Mouse (Mus musculus): ENCODE measurements around the gene Pkig. TPM values are rescaled to one million over a fixed set of nuclear protein-coding genes. Genes with fewer than 3 reads are reported as not detected.

Pkig gene
- polyA plus RNA-seq, 1 experiment from 2014 or later = 249 TPM

GRCm38 (mm10) chr2:163690409-163691304, 32.5 kb downstream of the Pkig start:
- no peak overlapping the region for H3K4me2 ChIP-seq
- no peak; the same call in 1 of the 2 replicates for ATAC-seq (replicated peaks; ENCODE audit: insufficient number of reproducible peaks, low FRiP score, low TSS enrichment)
- H3K36me3 ChIP-seq (ENCODE audit: control insufficient read depth, insufficient read depth, low read length) = no peaks in the 10 kb centered on the region
- H3K4me3 ChIP-seq (ENCODE audit: low read depth, low read length) = no peak overlapping the region
- no peaks in the 10 kb centered on the region for H3K27me3 ChIP-seq (ENCODE audit: control insufficient read depth, insufficient read depth, low read length)
- H3K4me1 ChIP-seq (ENCODE audit: control insufficient read depth, insufficient read depth, low read length) = peaks cover 69% of the 10 kb centered on the region
- WGBS (ENCODE audit: insufficient replicate concordance) = 64% methylated on average over 8 of the region's 8 CpGs
- 0 out of 2 replicates have a peak overlapping the region, but pooled peaks have one; percentile 16 for H3K9ac ChIP-seq (ENCODE audit: low read depth, low read length)
- peak overlapping the region; percentile 66 for H3K27ac ChIP-seq (ENCODE audit: low read depth, low read length)
- no peaks in the 10 kb centered on the region for H3K9me3 ChIP-seq (replicated peaks; ENCODE audit: control insufficient read depth, low read length)

GRCm38 (mm10) chr2:163691846-163692605, 33.8 kb downstream of the Pkig start:
- H3K9me3 ChIP-seq (replicated peaks; ENCODE audit: control insufficient read depth, low read length) = no peaks in the 10 kb centered on the region
- peaks cover 67% of the 10 kb centered on the region for H3K4me1 ChIP-seq (ENCODE audit: control insufficient read depth, insufficient read depth, low read length)
- no peak for ATAC-seq (replicated peaks; ENCODE audit: insufficient number of reproducible peaks, low FRiP score, low TSS enrichment)
- no peak overlapping the region for H3K4me3 ChIP-seq (ENCODE audit: low read depth, low read length)
- H3K27ac ChIP-seq (ENCODE audit: low read depth, low read length) = no peak overlapping the region
- H3K27me3 ChIP-seq (ENCODE audit: control insufficient read depth, insufficient read depth, low read length) = no peaks in the 10 kb centered on the region
- 67% methylated on average over 6 of the region's 6 CpGs for whole genome bisulfite sequencing (ENCODE audit: insufficient replicate concordance)
- no peak overlapping the region for H3K9ac ChIP-seq (ENCODE audit: low read depth, low read length)
- H3K36me3 ChIP-seq (ENCODE audit: control insufficient read depth, insufficient read depth, low read length) = no peaks in the 10 kb centered on the region
- H3K4me2 ChIP-seq = no peak overlapping the region

- Histone ChIP-seq H3K9me3 (replicated peaks; ENCODE audit: control insufficient read depth, low read length) (no peaks in the 10 kb centered on the region), H3K4me3 (ENCODE audit: low read depth, low read length) (no peak overlapping the region), H3K9ac (ENCODE audit: low read depth, low read length) (peak overlapping the region; percentile 12; the same call in 1 of the 2 replicates), H3K4me1 (ENCODE audit: control insufficient read depth, insufficient read depth, low read length) (peaks cover 69% of the 10 kb centered on the region), H3K4me2 (peak overlapping the region; percentile 11; the same call in 1 of the 2 replicates), H3K27me3 (ENCODE audit: control insufficient read depth, insufficient read depth, low read length) (no peaks in the 10 kb centered on the region), H3K27ac (ENCODE audit: low read depth, low read length) (peak overlapping the region; percentile 74), H3K36me3 (ENCODE audit: control insufficient read depth, insufficient read depth, low read length) (no peaks in the 10 kb centered on the region)
- no peak for ATAC-seq (replicated peaks; ENCODE audit: insufficient number of reproducible peaks, low FRiP score, low TSS enrichment)
- 34% methylated on average over 3 of the region's 3 CpGs for WGBS (ENCODE audit: insufficient replicate concordance)
These were observed 34.9 kb downstream of the Pkig start for GRCm38 (mm10) chr2:163692873-163693612.

GRCm38 (mm10) chr2:163693716-163694314, 35.6 kb downstream of the Pkig start:
- 0 out of 2 replicates have a peak overlapping the region, but pooled peaks have one; percentile 43 for H3K9ac ChIP-seq (ENCODE audit: low read depth, low read length)
- H3K4me3 ChIP-seq (ENCODE audit: low read depth, low read length) = no peak overlapping the region
- H3K27ac ChIP-seq (ENCODE audit: low read depth, low read length) = peak overlapping the region; percentile 74
- WGBS (ENCODE audit: insufficient replicate concordance) = 53% methylated on average over 9 of the region's 9 CpGs
- no peaks in the 10 kb centered on the region for H3K36me3 ChIP-seq (ENCODE audit: control insufficient read depth, insufficient read depth, low read length)
- ATAC-seq (replicated peaks; ENCODE audit: insufficient number of reproducible peaks, low FRiP score, low TSS enrichment) = no peak
- no peaks in the 10 kb centered on the region for H3K9me3 ChIP-seq (replicated peaks; ENCODE audit: control insufficient read depth, low read length)
- peaks cover 74% of the 10 kb centered on the region for H3K4me1 ChIP-seq (ENCODE audit: control insufficient read depth, insufficient read depth, low read length)
- H3K27me3 ChIP-seq (ENCODE audit: control insufficient read depth, insufficient read depth, low read length) = no peaks in the 10 kb centered on the region
- H3K4me2 ChIP-seq = peak overlapping the region; percentile 32; the same call in 1 of the 2 replicates

GRCm38 (mm10) chr2:163696763-163697162, 38.6 kb downstream of the Pkig start:
- H3K36me3 ChIP-seq (ENCODE audit: control insufficient read depth, insufficient read depth, low read length) = no peaks in the 10 kb centered on the region
- peak overlapping the region; percentile 55; the same call in 1 of the 2 replicates for H3K27ac ChIP-seq (ENCODE audit: low read depth, low read length)
- no peak overlapping the region for H3K4me2 ChIP-seq
- no peak overlapping the region for H3K9ac ChIP-seq (ENCODE audit: low read depth, low read length)
- no peaks in the 10 kb centered on the region for H3K9me3 ChIP-seq (replicated peaks; ENCODE audit: control insufficient read depth, low read length)
- peaks cover 52% of the 10 kb centered on the region for H3K4me1 ChIP-seq (ENCODE audit: control insufficient read depth, insufficient read depth, low read length)
- H3K4me3 ChIP-seq (ENCODE audit: low read depth, low read length) = no peak overlapping the region
- no peaks in the 10 kb centered on the region for H3K27me3 ChIP-seq (ENCODE audit: control insufficient read depth, insufficient read depth, low read length)
- WGBS (ENCODE audit: insufficient replicate concordance) = 34% methylated on average over 2 of the region's 2 CpGs
- no peak for ATAC-seq (replicated peaks; ENCODE audit: insufficient number of reproducible peaks, low FRiP score, low TSS enrichment)

DNA sequence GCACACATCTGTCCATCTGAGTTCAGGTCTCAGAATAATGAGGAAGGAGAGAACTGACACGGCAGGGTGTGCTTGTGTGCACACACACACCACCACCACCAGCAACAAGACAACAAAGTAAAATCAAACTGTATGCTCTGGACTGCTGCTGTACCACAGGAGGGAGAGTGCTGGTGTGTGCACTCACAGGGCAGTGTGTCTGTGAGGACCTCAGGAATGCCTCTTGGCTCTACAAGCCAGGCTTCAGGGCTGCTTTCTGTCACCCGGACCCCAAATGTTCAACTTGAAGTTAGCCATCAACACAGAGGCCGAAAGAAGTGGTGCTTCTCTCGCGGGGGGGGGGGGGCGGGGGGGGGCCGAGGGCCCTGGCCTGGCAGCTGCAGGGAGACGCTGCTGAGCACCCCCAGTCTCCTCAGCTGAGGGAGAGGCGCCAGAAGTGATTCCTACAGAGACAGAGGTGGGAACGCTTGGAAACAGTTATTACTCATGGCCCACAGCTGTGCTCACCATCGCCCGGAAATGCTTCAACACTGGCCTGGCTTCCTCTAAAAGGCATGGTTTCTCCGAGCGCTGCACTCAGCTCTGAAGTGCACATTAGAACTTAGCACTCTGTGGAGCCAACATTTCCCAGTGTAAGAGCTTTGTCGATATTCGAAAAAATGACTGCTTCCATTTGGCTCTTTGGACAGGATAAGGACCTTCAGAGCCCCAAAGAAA, 39.7 kb downstream of the Pkig start:
- Histone ChIP-seq H3K4me2 (no peak overlapping the region), H3K9ac (ENCODE audit: low read depth, low read length) (no peak overlapping the region), H3K27me3 (ENCODE audit: control insufficient read depth, insufficient read depth, low read length) (no peaks in the 10 kb centered on the region), H3K4me1 (ENCODE audit: control insufficient read depth, insufficient read depth, low read length) (peaks cover 52% of the 10 kb centered on the region), H3K9me3 (replicated peaks; ENCODE audit: control insufficient read depth, low read length) (no peaks in the 10 kb centered on the region), H3K27ac (ENCODE audit: low read depth, low read length) (peak overlapping the region; percentile 78), H3K4me3 (ENCODE audit: low read depth, low read length) (no peak overlapping the region), H3K36me3 (ENCODE audit: control insufficient read depth, insufficient read depth, low read length) (no peaks in the 10 kb centered on the region)
- no peak for ATAC-seq (replicated peaks; ENCODE audit: insufficient number of reproducible peaks, low FRiP score, low TSS enrichment)
- 37% methylated on average over 15 of the region's 16 CpGs for WGBS (ENCODE audit: insufficient replicate concordance)

DNA sequence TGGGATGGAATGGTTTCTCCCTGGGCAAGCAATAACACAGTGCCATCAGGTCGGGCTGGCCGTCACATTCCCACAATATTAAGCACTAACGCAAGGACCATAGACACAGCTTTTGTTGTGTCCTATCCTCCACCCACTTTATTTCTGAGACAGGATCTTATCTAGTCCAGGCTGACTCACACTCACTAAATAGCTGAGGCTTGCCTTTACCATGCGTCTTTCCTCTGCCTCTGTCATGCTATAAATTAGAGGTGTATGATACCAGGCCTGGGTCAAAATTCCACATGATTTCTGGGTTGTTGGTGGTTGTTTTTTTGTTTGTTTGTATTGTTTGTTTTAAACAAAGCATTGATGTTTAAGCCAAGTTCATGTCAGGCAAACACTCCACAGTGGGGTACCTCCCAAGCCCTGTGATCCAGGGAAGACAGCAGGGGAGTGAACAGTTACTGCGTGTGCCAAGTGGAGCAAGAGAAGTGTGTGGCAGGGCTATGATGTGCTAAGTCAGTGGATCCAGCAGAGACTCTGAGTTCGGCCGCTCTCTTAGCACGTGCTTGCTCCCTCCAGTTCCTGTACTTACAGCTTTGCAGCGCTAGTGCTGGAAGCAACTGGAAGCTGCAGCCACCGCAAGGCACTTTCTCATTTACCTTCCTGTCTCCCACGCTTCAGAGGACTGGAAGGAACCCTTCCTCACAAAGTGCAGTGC, 41.0 kb downstream of the Pkig start:
- no peaks in the 10 kb centered on the region for H3K9me3 ChIP-seq (replicated peaks; ENCODE audit: control insufficient read depth, low read length)
- ATAC-seq (replicated peaks; ENCODE audit: insufficient number of reproducible peaks, low FRiP score, low TSS enrichment) = 0 out of 2 replicates have a peak, but pooled peaks have one; percentile 55
- WGBS (ENCODE audit: insufficient replicate concordance) = 70% methylated on average over 11 of the region's 11 CpGs
- no peaks in the 10 kb centered on the region for H3K27me3 ChIP-seq (ENCODE audit: control insufficient read depth, insufficient read depth, low read length)
- H3K4me3 ChIP-seq (ENCODE audit: low read depth, low read length) = no peak overlapping the region
- no peak overlapping the region for H3K27ac ChIP-seq (ENCODE audit: low read depth, low read length)
- no peak overlapping the region for H3K9ac ChIP-seq (ENCODE audit: low read depth, low read length)
- H3K36me3 ChIP-seq (ENCODE audit: control insufficient read depth, insufficient read depth, low read length) = no peaks in the 10 kb centered on the region
- H3K4me2 ChIP-seq = no peak overlapping the region
- H3K4me1 ChIP-seq (ENCODE audit: control insufficient read depth, insufficient read depth, low read length) = peaks cover 45% of the 10 kb centered on the region

All from heart, embryonic 11.5 days (tissue).